Mouse (Mus musculus): ENCODE results near the gene Smg6.

Smg6 gene

GRCm38 (mm10) chr11:74929111-74929510 lies 3.5 kb downstream of the Smg6 start:
- no peak for DNase-seq (ENCODE audit: low spot score)

- no peak for DNase-seq (ENCODE audit: low spot score)
Observed at GRCm38 (mm10) chr11:74930391-74930790, 4.8 kb downstream of the Smg6 start.

GRCm38 (mm10) chr11:74946348-74946747 lies 20.7 kb downstream of the Smg6 start:
- peak; percentile 74 for DNase-seq (ENCODE audit: low spot score)

- DNase-seq (ENCODE audit: low spot score): no peak
Observed at GRCm38 (mm10) chr11:74954901-74955300, 29.3 kb downstream of the Smg6 start.

GRCm38 (mm10) chr11:74956006-74956405 lies 30.4 kb downstream of the Smg6 start:
- DNase-seq (ENCODE audit: low spot score): no peak

- DNase-seq (ENCODE audit: low spot score): no peak
Observed at GRCm38 (mm10) chr11:74957600-74957999, 32.0 kb downstream of the Smg6 start.

GRCm38 (mm10) chr11:74959501-74959900 lies 33.9 kb downstream of the Smg6 start:
- no peak for DNase-seq (ENCODE audit: low spot score)

- DNase-seq (ENCODE audit: low spot score): no peak
Observed at GRCm38 (mm10) chr11:74960031-74960551, 34.5 kb downstream of the Smg6 start.

- no peak for DNase-seq (ENCODE audit: low spot score)
Observed at GRCm38 (mm10) chr11:74961953-74962352, 36.3 kb downstream of the Smg6 start.

GRCm38 (mm10) chr11:74962846-74963407 lies 37.3 kb downstream of the Smg6 start:
- DNase-seq (ENCODE audit: low spot score): no peak

GRCm38 (mm10) chr11:74965516-74965915 lies 39.9 kb downstream of the Smg6 start:
- no peak for DNase-seq (ENCODE audit: low spot score)

GRCm38 (mm10) chr11:74973290-74974157 lies 47.9 kb downstream of the Smg6 start:
- no peak for DNase-seq (ENCODE audit: low spot score)

GRCm38 (mm10) chr11:74974615-74975014 lies 49.0 kb downstream of the Smg6 start:
- DNase-seq (ENCODE audit: low spot score): no peak

GRCm38 (mm10) chr11:74976835-74977687 lies 51.4 kb downstream of the Smg6 start:
- DNase-seq (ENCODE audit: low spot score): no peak

GRCm38 (mm10) chr11:74981464-74981863 lies 55.8 kb downstream of the Smg6 start:
- peak; percentile 87 for DNase-seq (ENCODE audit: low spot score)

GRCm38 (mm10) chr11:74982241-74982640 lies 56.6 kb downstream of the Smg6 start:
- no peak for DNase-seq (ENCODE audit: low spot score)

- peak; percentile 20 for DNase-seq (ENCODE audit: low spot score)
Observed at GRCm38 (mm10) chr11:74988162-74988561, 62.5 kb downstream of the Smg6 start.

- DNase-seq (ENCODE audit: low spot score): no peak
Observed at GRCm38 (mm10) chr11:74989047-74989446, 63.4 kb downstream of the Smg6 start.

GRCm38 (mm10) chr11:74990501-74990900 lies 64.9 kb downstream of the Smg6 start:
- DNase-seq (ENCODE audit: low spot score): no peak

GRCm38 (mm10) chr11:74991290-74991689 lies 65.7 kb downstream of the Smg6 start:
- DNase-seq (ENCODE audit: low spot score): no peak

GRCm38 (mm10) chr11:74992427-74992987 lies 66.9 kb downstream of the Smg6 start:
- no peak for DNase-seq (ENCODE audit: low spot score)

- DNase-seq (ENCODE audit: low spot score): no peak
Observed at GRCm38 (mm10) chr11:74994141-74994540, 68.5 kb downstream of the Smg6 start.

Data from embryo, embryonic 10.5 days (tissue).